Comparison of ENCODE assay signal across 16 mouse cellular contexts in genomic region chr4:151817981-151818766, GRCm38 (mm10). TPM values are rescaled to one million over a fixed set of nuclear protein-coding genes. Genes with fewer than 3 reads are reported as not detected.
DNase-seq lines count a peak whose midpoint lies in the region; ATAC-seq lines count a peak whose summit lies in the region.
"Had no signal": no experiment of that assay in that cellular context is flagged by ENCODE, and none has a peak within 500 bp of the region (broad histone marks: within the 10 kb centered on the region; RNA-seq: fewer than 3 reads in every experiment).

No protein-coding gene starts in this region.

- 36% methylated on average over 3 of the region's 3 CpGs for WGBS in heart, embryonic 11.5 days (ENCODE audit: insufficient replicate concordance)
- WGBS in neural tube, embryonic 13.5 days = 38% methylated on average over 3 of the region's 3 CpGs
- WGBS in hindbrain, embryonic 14.5 days = 39% methylated on average over 3 of the region's 3 CpGs
- 25% methylated on average over 3 of the region's 3 CpGs for WGBS in midbrain, embryonic 14.5 days

- H3K4me1 ChIP-seq in heart, embryonic 11.5 days (ENCODE audit: control insufficient read depth, insufficient read depth, low read length) = peaks cover 20% of the 10 kb centered on the region
- peaks cover 14% of the 10 kb centered on the region for H3K4me1 ChIP-seq in neural tube, embryonic 13.5 days (replicated peaks)
- H3K4me1 ChIP-seq in hindbrain, embryonic 14.5 days (replicated peaks; ENCODE audit: control insufficient read depth, insufficient read depth, low read length) = peaks cover 7% of the 10 kb centered on the region
- peaks cover 10% of the 10 kb centered on the region for H3K4me1 ChIP-seq in midbrain, embryonic 14.5 days (ENCODE audit: control insufficient read depth, insufficient read depth, low read length)

- no peaks in the 10 kb centered on the region for H3K36me3 ChIP-seq in heart, embryonic 11.5 days (ENCODE audit: control insufficient read depth, insufficient read depth, low read length)
- 0 out of 2 replicates have a peak, but pooled peaks cover 2% of the 10 kb centered on the region for H3K36me3 ChIP-seq in neural tube, embryonic 13.5 days
- H3K36me3 ChIP-seq in hindbrain, embryonic 14.5 days (replicated peaks; ENCODE audit: control insufficient read depth, insufficient read depth) = no peaks in the 10 kb centered on the region
- no peaks in the 10 kb centered on the region for H3K36me3 ChIP-seq in midbrain, embryonic 14.5 days (ENCODE audit: control insufficient read depth, insufficient read depth, low read length)
- H3K36me3 ChIP-seq: limb, embryonic 12.5 days had no signal

- DNase-seq in heart, postnatal 25 days (ENCODE audit: low spot score) = no peak
- DNase-seq in neural tube, embryonic 10.5 days (ENCODE audit: extremely low spot score, low spot score) = no peak
- DNase-seq in hindbrain, embryonic 14.5 days (ENCODE audit: low spot score) = peak; percentile 46
- DNase-seq in midbrain, embryonic 14.5 days = peak; percentile 40
- no peak for DNase-seq in right cerebral cortex, postnatal 14 days
- no peak for DNase-seq in adrenal gland, postnatal 10 days
- DNase-seq: cerebellum, adult 11-12 months; gastrocnemius, postnatal 10 days; layer of hippocampus, adult 9-11 months; lung, postnatal 36 days; right cerebral cortex, adult 18-20 months had no signal

- intact Hi-C loops in heart, postnatal 25 days (cut with DNase I) = no loop called here

- no peak overlapping the region for H3K9ac ChIP-seq in heart, embryonic 11.5 days (ENCODE audit: low read depth, low read length)
- H3K9ac ChIP-seq in neural tube, embryonic 13.5 days = no peak overlapping the region
- H3K9ac ChIP-seq in hindbrain, embryonic 14.5 days = no peak overlapping the region
- H3K9ac ChIP-seq in midbrain, embryonic 14.5 days (replicated peaks; ENCODE audit: low read length) = no peak overlapping the region
- H3K9ac ChIP-seq: heart, embryonic 13.5 days; limb, embryonic 12.5 days had no signal

- H3K27me3 ChIP-seq in heart, embryonic 11.5 days (ENCODE audit: control insufficient read depth, insufficient read depth, low read length) = no peaks in the 10 kb centered on the region
- no peaks in the 10 kb centered on the region for H3K27me3 ChIP-seq in neural tube, embryonic 13.5 days
- no peaks in the 10 kb centered on the region for H3K27me3 ChIP-seq in hindbrain, embryonic 14.5 days (ENCODE audit: control insufficient read depth, insufficient read depth, low read length)
- no peaks in the 10 kb centered on the region for H3K27me3 ChIP-seq in midbrain, embryonic 14.5 days (ENCODE audit: control insufficient read depth, insufficient read depth, low read length)
- H3K27me3 ChIP-seq: heart, embryonic 13.5 days; limb, embryonic 12.5 days had no signal

- H3K4me3 ChIP-seq in heart, embryonic 11.5 days (ENCODE audit: low read depth, low read length) = no peak overlapping the region
- no peak overlapping the region for H3K4me3 ChIP-seq in neural tube, embryonic 13.5 days
- no peak overlapping the region for H3K4me3 ChIP-seq in hindbrain, embryonic 14.5 days (replicated peaks; ENCODE audit: low read length)
- no peak overlapping the region for H3K4me3 ChIP-seq in midbrain, embryonic 14.5 days (replicated peaks; ENCODE audit: low read depth, low read length)
- H3K4me3 ChIP-seq: heart, embryonic 13.5 days; limb, embryonic 12.5 days had no signal

- 0 out of 2 replicates have a peak, but pooled peaks have one; percentile 39 for ATAC-seq in heart, embryonic 11.5 days (replicated peaks; ENCODE audit: insufficient number of reproducible peaks, low FRiP score, low TSS enrichment)
- no peak for ATAC-seq in neural tube, embryonic 13.5 days (ENCODE audit: low read depth)
- ATAC-seq in hindbrain, embryonic 14.5 days (ENCODE audit: low FRiP score) = no peak
- ATAC-seq in midbrain, embryonic 14.5 days (ENCODE audit: low FRiP score, low TSS enrichment) = no peak

- no peaks in the 10 kb centered on the region for H3K9me3 ChIP-seq in heart, embryonic 11.5 days (replicated peaks; ENCODE audit: control insufficient read depth, low read length)
- no peaks in the 10 kb centered on the region for H3K9me3 ChIP-seq in neural tube, embryonic 13.5 days
- H3K9me3 ChIP-seq in hindbrain, embryonic 14.5 days (ENCODE audit: control insufficient read depth, low read length) = no peaks in the 10 kb centered on the region
- H3K9me3 ChIP-seq in midbrain, embryonic 14.5 days (ENCODE audit: control insufficient read depth, low read length) = no peaks in the 10 kb centered on the region
- H3K9me3 ChIP-seq: heart, embryonic 13.5 days; limb, embryonic 12.5 days had no signal

- H3K27ac ChIP-seq in heart, embryonic 11.5 days (ENCODE audit: low read depth, low read length) = no peak overlapping the region; the same call in 1 of the 2 replicates
- H3K27ac ChIP-seq in neural tube, embryonic 13.5 days (replicated peaks) = peak overlapping the region; percentile 61
- 0 out of 2 replicates have a peak overlapping the region, but pooled peaks have one; percentile 28 for H3K27ac ChIP-seq in hindbrain, embryonic 14.5 days
- peak overlapping the region; percentile 53 for H3K27ac ChIP-seq in midbrain, embryonic 14.5 days (replicated peaks; ENCODE audit: low read depth, low read length)
- H3K27ac ChIP-seq: heart, embryonic 13.5 days; kidney, postnatal 0 days; limb, embryonic 12.5 days had no signal

- no peak overlapping the region for H3K4me2 ChIP-seq in heart, embryonic 11.5 days
- H3K4me2 ChIP-seq in neural tube, embryonic 13.5 days = no peak overlapping the region
- no peak overlapping the region for H3K4me2 ChIP-seq in hindbrain, embryonic 14.5 days (replicated peaks)
- no peak overlapping the region for H3K4me2 ChIP-seq in midbrain, embryonic 14.5 days (ENCODE audit: low read length)
- H3K4me2 ChIP-seq: heart, embryonic 13.5 days; limb, embryonic 12.5 days had no signal

RNA-seq across cellular contexts. Expression of gene Camta1, which starts 43.5 kb away (rescaled TPM):
- polyA plus RNA-seq in heart, embryonic 11.5 days (2014; fragmentation: Nextera tagmentation; extraction: Ambion mirVana) = 137 and 138 TPM in 2 replicates
- total RNA-seq in heart, postnatal 25 days (2021) = 100 to 1,000 TPM; 234 to 244 TPM
- polyA plus RNA-seq in neural tube, embryonic 13.5 days (2015; fragmentation: Nextera tagmentation; extraction: Ambion mirVana) = 165 and 175 TPM in 2 replicates
- polyA plus RNA-seq in hindbrain, embryonic 14.5 days (2014; fragmentation: Nextera tagmentation; extraction: Ambion mirVana) = 170 and 171 TPM in 2 replicates
- 157 and 164 TPM in 2 replicates for polyA plus RNA-seq in midbrain, embryonic 14.5 days (2014; fragmentation: Nextera tagmentation; extraction: Ambion mirVana)
- total RNA-seq in adrenal gland, postnatal 10 days (2021) = 10 to 100 TPM; 46.3 to 50.3 TPM

Comparison
In these comparisons a context has a peak if more than half of its experiments do, and no peak if none do; other contexts are left out.
1. DNase-seq: peak in hindbrain, embryonic 14.5 days (single experiment) and midbrain, embryonic 14.5 days (single experiment); none in heart, postnatal 25 days (single experiment), neural tube, embryonic 10.5 days (single experiment), right cerebral cortex, postnatal 14 days (single experiment) and adrenal gland, postnatal 10 days (single experiment).